Mouse (Mus musculus) midbrain, embryonic 12.5 days (tissue): ENCODE measurements at regions not wholly inside any gene's neighbourhood (a gene's known extent, or its start where the extent isn't known, plus 50 kb on each side); places are given as distances from the start of the nearest gene placed in this dataset.

Experiments used
- ATAC-seq: fragments of 200-750 bp; cut with Nextera tagmentation; 2 replicates; pipeline ENCODE4 v1.8.0; 2017; ENCODE audit warnings: low read depth, moderate TSS enrichment, moderate library complexity; ENCODE audit not compliant: low FRiP score
- H3K27ac ChIP-seq: fragments of 300-500 bp; sonication (generic); replicated peaks from 2 replicates; pipeline ENCODE4 v1.5.1; 2016; ENCODE audit warnings: mild to moderate bottlenecking
- H3K27me3 ChIP-seq: fragments of 300-500 bp; sonication (generic); 2 replicates; pipeline ENCODE4 v1.6.1; 2016; ENCODE audit warnings: mild to moderate bottlenecking
- H3K36me3 ChIP-seq: fragments of 300-500 bp; sonication (generic); 2 replicates; pipeline ENCODE4 v1.6.1; 2016
- H3K4me1 ChIP-seq: fragments of 300-500 bp; sonication (generic); 2 replicates; pipeline ENCODE4 v1.6.1; 2016
- H3K4me2 ChIP-seq: fragments of 300-500 bp; sonication (generic); replicated peaks from 2 replicates; pipeline ENCODE4 v1.6.1; 2016; ENCODE audit warnings: mild to moderate bottlenecking, moderate library complexity
- H3K4me3 ChIP-seq: fragments of 300-500 bp; sonication (generic); 2 replicates; pipeline ENCODE4 v1.5.1; 2016; ENCODE audit warnings: mild to moderate bottlenecking
- H3K9ac ChIP-seq: fragments of 300-500 bp; sonication (generic); replicated peaks from 2 replicates; pipeline ENCODE4 v1.6.1; 2016; ENCODE audit warnings: mild to moderate bottlenecking, moderate library complexity
- H3K9me3 ChIP-seq: fragments of 300-500 bp; sonication (generic); 2 replicates; pipeline ENCODE4 v1.6.1; 2016; ENCODE audit warnings: mild to moderate bottlenecking
- WGBS: fragments of 180-500 bp; shearing (Covaris S2); methylation state at CpG from one replicate; pipeline ENCODE4 v1.1.7; 2016; 5-methylcytosine and 5-hydroxymethylcytosine counted together

DNA sequence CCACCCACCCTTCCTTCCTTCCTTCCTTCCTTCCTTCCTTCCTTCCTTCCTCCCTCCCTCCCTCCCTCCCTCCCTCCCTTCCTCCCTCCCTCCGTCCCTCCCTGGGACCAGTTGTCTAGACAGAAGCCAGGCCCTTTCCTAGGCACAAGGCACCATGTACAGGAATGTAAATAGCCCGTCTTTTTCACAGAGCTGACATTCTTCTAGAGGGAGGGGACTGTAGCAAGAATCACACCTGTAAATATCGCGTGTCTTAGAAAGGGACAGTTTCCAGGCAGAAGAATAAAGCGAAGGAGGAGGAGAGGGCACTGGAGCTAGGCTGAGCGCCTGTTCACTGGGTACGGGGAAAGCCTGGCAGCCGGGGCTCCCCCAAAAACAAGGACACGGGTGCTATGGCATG, 58.7 kb upstream of the Gm11733 start:
- H3K4me1 ChIP-seq = peaks cover 15% of the 10 kb centered on the region
- H3K27ac ChIP-seq = no peak overlapping the region
- peaks cover 15% of the 10 kb centered on the region; the same call in 1 of the 2 replicates for H3K27me3 ChIP-seq
- peaks cover 3% of the 10 kb centered on the region; the same call in 1 of the 2 replicates for H3K9me3 ChIP-seq
- no peak overlapping the region for H3K4me3 ChIP-seq
- H3K36me3 ChIP-seq = no peaks in the 10 kb centered on the region
- H3K9ac ChIP-seq = no peak overlapping the region
- no peak overlapping the region for H3K4me2 ChIP-seq
- WGBS = 58% methylated on average over 8 of the region's 9 CpGs
- ATAC-seq = no peak

DNA sequence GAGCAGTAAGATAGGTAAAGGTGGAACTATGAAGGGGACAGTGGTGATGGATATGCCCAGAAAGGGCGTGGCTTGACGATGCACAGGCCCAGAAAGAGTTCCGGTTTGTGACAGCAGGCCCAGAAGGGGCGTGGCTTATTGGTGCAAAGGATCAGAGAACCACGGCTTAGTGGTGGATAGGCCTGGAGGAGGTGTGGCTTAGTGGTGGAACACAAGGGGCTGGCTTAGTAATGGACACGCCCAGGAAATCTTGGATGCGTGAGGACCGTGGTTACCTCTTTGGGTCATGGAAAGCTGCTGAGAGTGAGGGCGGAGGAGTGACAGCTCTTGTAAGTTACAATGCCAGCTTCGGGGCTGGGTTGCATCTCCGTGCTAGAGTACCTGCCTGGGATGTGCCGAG, 58.2 kb upstream of the Gm11733 start:
- peaks cover 3% of the 10 kb centered on the region; the same call in 1 of the 2 replicates for H3K9me3 ChIP-seq
- ATAC-seq = no peak; the same call in 1 of the 2 replicates
- H3K9ac ChIP-seq = no peak overlapping the region
- no peak overlapping the region for H3K4me3 ChIP-seq
- no peaks in the 10 kb centered on the region for H3K36me3 ChIP-seq
- H3K4me2 ChIP-seq = no peak overlapping the region
- H3K4me1 ChIP-seq = peaks cover 15% of the 10 kb centered on the region
- 34% methylated on average over 12 of the region's 12 CpGs for WGBS
- no peak overlapping the region for H3K27ac ChIP-seq
- H3K27me3 ChIP-seq = peaks cover 15% of the 10 kb centered on the region; the same call in 1 of the 2 replicates

DNA sequence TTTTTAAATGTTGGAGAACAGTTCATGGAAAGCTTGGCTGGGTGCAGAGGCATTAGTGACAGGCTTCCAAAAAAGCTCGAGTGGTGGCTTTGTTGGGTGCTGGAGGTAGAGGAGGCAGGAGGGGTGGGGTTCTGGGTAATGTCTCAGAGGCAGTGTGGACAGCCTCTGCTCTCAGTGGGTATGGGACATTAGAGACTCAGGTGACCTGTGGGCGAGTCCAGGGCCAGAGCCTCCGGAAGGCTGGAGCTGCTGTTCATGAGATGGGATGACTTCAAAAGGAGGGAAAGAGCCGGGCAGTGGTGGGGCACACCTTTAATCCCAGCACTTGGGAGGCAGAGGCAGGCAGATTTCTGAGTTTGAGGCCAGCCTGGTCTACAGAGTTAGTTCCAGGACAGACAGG, 57.5 kb upstream of the Gm11733 start:
- H3K27me3 ChIP-seq = peaks cover 15% of the 10 kb centered on the region; the same call in 1 of the 2 replicates
- H3K9ac ChIP-seq = no peak overlapping the region
- H3K4me2 ChIP-seq = no peak overlapping the region
- H3K36me3 ChIP-seq = no peaks in the 10 kb centered on the region
- H3K9me3 ChIP-seq = peaks cover 3% of the 10 kb centered on the region; the same call in 1 of the 2 replicates
- H3K27ac ChIP-seq = no peak overlapping the region
- H3K4me3 ChIP-seq = no peak overlapping the region
- 88% methylated on average over 4 of the region's 4 CpGs for WGBS
- ATAC-seq = no peak
- H3K4me1 ChIP-seq = peaks cover 15% of the 10 kb centered on the region

DNA sequence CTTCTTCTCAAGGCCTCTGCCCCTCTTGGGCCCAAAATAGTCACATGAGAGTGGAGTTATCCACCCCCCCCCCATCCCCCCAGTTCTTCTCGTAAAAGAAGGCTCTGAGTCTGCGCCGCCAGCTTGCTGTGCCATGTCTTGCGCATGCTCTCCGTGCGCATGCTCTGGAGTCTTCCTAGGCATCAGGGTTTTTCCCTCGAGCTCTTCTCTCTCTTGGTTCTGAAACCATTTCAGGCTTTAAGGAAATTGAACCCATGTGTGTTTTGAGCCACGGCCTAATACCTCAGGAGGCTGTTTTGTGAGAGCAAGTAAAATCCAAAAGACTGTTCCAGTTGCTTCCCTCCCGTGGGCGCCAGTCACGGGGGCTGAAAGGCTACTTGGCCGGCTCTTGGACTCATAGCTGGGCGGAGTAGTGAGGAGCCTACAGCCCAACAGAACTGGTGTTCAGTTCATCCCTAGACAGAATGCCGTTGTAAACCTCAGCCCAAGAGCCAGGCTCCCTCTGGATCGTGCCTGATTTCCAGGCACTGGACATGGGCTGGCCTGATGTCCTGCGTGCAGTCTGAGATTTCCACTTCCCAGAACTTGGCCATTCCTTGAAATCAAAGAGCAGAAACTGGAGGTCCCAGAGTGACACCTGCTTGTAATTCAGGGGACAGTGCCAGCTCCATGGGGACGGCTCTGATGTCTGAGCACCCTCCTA, 56.2 kb upstream of the Gm11733 start:
- no peaks in the 10 kb centered on the region for H3K36me3 ChIP-seq
- peaks cover 15% of the 10 kb centered on the region for H3K4me1 ChIP-seq
- H3K9me3 ChIP-seq = 0 out of 2 replicates have a peak, but pooled peaks cover 2% of the 10 kb centered on the region
- no peak overlapping the region for H3K27ac ChIP-seq
- no peak overlapping the region for H3K4me3 ChIP-seq
- H3K9ac ChIP-seq = no peak overlapping the region
- peaks cover 15% of the 10 kb centered on the region; the same call in 1 of the 2 replicates for H3K27me3 ChIP-seq
- no peak overlapping the region for H3K4me2 ChIP-seq
- 82% methylated on average over 17 of the region's 17 CpGs for WGBS
- no peak for ATAC-seq

DNA sequence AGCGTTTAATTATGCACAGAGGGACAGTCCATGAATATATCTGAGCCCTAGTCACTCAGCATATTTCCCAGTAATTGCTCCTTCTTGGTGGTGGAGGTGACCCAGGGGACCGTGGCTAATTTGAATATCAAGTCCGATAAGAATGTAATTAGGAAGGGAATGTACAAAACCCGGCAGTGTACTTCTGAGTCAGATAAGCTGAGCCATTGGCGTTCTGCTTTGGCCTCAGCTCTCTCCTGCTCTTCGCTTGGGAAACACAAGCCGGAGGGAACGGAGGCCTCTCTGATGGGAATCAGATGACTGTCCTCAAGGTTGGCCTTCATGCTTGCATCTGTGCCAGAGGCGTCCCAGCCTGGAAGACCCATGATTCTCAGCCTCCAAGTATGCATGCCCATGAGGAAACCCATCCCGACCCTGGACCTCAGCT, 54.8 kb upstream of the Gm11733 start:
- H3K27me3 ChIP-seq = peaks cover 12% of the 10 kb centered on the region; the same call in 1 of the 2 replicates
- ATAC-seq = no peak
- no peak overlapping the region for H3K4me2 ChIP-seq
- no peaks in the 10 kb centered on the region for H3K36me3 ChIP-seq
- peak overlapping the region; percentile 60; the same call in 1 of the 2 replicates for H3K27ac ChIP-seq
- H3K9me3 ChIP-seq = 0 out of 2 replicates have a peak, but pooled peaks cover 5% of the 10 kb centered on the region
- H3K9ac ChIP-seq = no peak overlapping the region
- WGBS = 72% methylated on average over 10 of the region's 10 CpGs
- no peak overlapping the region for H3K4me3 ChIP-seq
- peaks cover 15% of the 10 kb centered on the region for H3K4me1 ChIP-seq

DNA sequence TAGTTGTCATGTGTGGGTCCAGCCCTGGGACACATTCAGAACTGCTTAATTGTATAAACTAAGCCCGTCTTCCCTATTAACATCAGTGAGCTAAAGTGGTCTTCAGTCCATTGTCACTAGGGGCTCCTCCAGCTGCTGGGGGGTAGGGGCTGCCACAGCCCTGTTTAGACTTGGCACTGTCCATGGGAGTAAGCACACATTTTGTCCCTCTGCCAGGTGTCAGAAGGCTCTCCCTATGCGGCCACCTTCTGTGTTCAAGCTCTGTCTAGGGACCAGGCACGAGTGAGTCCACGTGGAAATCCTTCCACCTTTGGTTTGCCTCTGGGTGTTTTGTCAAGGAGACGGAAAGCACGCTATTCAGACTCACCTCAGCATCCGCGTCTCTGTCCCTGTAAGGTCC, 54.3 kb upstream of the Gm11733 start:
- peaks cover 15% of the 10 kb centered on the region for H3K4me1 ChIP-seq
- 64% methylated on average over 8 of the region's 8 CpGs for whole genome bisulfite sequencing
- 0 out of 2 replicates have a peak, but pooled peaks cover 7% of the 10 kb centered on the region for H3K27me3 ChIP-seq
- no peaks in the 10 kb centered on the region for H3K36me3 ChIP-seq
- no peak for ATAC-seq
- H3K4me3 ChIP-seq = no peak overlapping the region
- H3K9ac ChIP-seq = no peak overlapping the region
- H3K4me2 ChIP-seq = no peak overlapping the region
- peak overlapping the region; percentile 60; the same call in 1 of the 2 replicates for H3K27ac ChIP-seq
- H3K9me3 ChIP-seq = 0 out of 2 replicates have a peak, but pooled peaks cover 5% of the 10 kb centered on the region

DNA sequence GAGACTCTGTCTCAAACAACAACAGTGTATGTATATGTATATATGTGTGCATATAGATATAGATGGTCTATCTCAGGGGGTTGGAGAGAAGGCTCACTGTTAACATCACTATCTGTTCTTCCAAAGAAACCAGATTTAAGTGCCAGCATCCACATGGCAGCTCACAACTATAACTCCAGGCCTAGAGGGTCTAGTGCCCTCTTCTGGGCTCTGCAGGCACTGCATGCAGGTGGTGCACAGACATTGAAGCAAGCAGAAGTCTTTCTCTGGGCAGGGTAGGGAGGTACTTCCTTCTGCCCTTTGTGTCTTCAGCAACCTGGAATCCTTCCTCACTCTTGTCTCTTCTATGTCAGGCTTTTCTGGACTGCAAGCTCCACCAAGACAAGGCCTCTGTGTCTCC, 50.1 kb upstream of the Gm11733 start:
- no peak overlapping the region for H3K4me3 ChIP-seq
- ATAC-seq = no peak
- peaks cover 42% of the 10 kb centered on the region for H3K4me1 ChIP-seq
- H3K36me3 ChIP-seq = no peaks in the 10 kb centered on the region
- H3K9me3 ChIP-seq = 0 out of 2 replicates have a peak, but pooled peaks cover 5% of the 10 kb centered on the region
- no peak overlapping the region for H3K27ac ChIP-seq
- no peak overlapping the region for H3K9ac ChIP-seq
- H3K4me2 ChIP-seq = no peak overlapping the region
- peaks cover 25% of the 10 kb centered on the region for H3K27me3 ChIP-seq
